Mouse (Mus musculus) CD4-positive, CD25-positive, alpha-beta regulatory T cell (primary cell): ENCODE data around the gene Clybl. TPM values are rescaled to one million over a fixed set of nuclear protein-coding genes. Genes with fewer than 3 reads are reported as not detected.

Source experiments
- polyA plus RNA-seq: library from polyadenylated mRNA; unstranded; fragments of 100-300 nt; shearing (Covaris generic); gene quantifications from one replicate; pipeline ENCODE4 v1.2.1, GENCODE M21; 2017

Gene Clybl
- polyA plus RNA-seq = 11.2 TPM

GRCm38 (mm10) chr14:122181078-122181814 is at the start of gene Clybl:
Gene Clybl (plus strand): TSS chr14:122181704.

DNA sequence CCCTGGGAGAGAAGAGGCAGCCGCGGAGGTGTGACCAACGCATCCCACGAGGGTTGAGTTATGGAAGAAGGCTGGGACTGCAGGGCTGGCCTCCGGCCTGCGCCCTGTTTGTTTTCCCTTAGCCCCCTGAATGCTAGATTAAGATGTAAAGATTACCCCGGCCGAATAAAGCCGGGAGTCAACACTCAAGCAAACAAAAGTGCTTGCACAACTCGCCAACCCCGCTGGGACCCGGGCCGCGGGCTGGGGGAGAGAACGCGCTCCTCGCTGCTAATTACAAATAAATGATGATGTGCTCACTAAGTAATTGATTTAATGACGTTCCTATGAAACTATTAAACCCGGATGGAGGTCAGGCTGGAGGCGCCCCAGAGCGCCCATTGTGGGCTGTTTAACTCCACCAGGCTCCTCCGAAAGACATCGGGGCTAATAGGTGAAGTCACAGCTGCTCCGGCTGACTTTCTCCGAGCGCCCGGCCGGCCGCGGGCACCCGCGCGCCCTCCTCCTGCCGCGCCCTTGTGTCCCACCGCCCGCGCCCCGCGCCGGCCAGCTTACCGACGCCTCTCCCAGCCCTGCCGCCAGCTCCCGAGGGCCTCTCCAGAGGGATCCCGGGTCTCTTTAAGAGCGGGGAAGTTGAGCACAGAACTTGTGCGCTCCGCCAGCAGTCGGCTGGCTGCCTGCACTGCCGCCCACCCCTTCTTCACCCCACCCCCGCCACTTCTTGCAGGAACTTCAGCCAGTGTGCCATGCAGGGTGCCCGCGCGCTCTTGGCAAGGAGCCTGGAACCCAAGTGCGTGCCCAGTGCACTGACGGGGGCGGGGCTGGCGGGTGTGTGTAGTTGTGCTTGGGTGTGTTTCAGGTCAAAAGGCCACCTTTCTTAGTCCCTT is 269.2 kb downstream of the Clybl start, which contains the start of gene Gm5089:
TSS of gene Gm5089 (minus strand) at position 620 of the 887 bp plus-strand sequence.

Other genes with a start within 250 kb of the Clybl start
- gene Gpr183, start 216.5 kb upstream of the Clybl start, polyA plus RNA-seq = 74.9 TPM
- gene Timm8a2, start 147.0 kb upstream of the Clybl start, polyA plus RNA-seq = 0.19 TPM
- 168 TPM for gene Tm9sf2, start 74.7 kb upstream of the Clybl start, polyA plus RNA-seq